Mouse (Mus musculus) hindbrain, postnatal 0 days (tissue): ENCODE data around the gene Tmem206. TPM values are rescaled to one million over a fixed set of nuclear protein-coding genes. Genes with fewer than 3 reads are reported as not detected.

ENCODE experiments used
- ATAC-seq: fragments of 200-750 bp; cut with Nextera tagmentation; 2 replicates; pipeline ENCODE4 v1.8.0; 2017; ENCODE audit warnings: mild to moderate bottlenecking, moderate TSS enrichment, moderate library complexity
- DNase-seq: peaks from one replicate; pipeline ENCODE4 v3.0.0-alpha.2; 2015; ENCODE audit warnings: low spot score
- H3K27ac ChIP-seq: fragments of 300-500 bp; sonication (generic); 2 replicates; pipeline ENCODE4 v1.5.1; 2014; ENCODE audit warnings: mild to moderate bottlenecking
- H3K27me3 ChIP-seq: fragments of 300-500 bp; sonication (generic); 2 replicates; pipeline ENCODE4 v1.6.1; 2014; ENCODE audit warnings: low read length, mixed read lengths; ENCODE audit not compliant: insufficient read depth
- H3K36me3 ChIP-seq: fragments of 300-500 bp; sonication (generic); 2 replicates; pipeline ENCODE4 v1.6.1; 2014; ENCODE audit warnings: low read length, mixed read lengths; ENCODE audit not compliant: insufficient read depth
- H3K4me1 ChIP-seq: fragments of 300-500 bp; sonication (generic); 2 replicates; pipeline ENCODE4 v1.6.1; 2014; ENCODE audit warnings: antibody characterized with exemption, low read length, mixed read lengths; ENCODE audit not compliant: insufficient read depth
- H3K4me2 ChIP-seq: fragments of 300-500 bp; sonication (generic); 2 replicates; pipeline ENCODE4 v1.6.1; 2014; ENCODE audit warnings: low read depth, mild to moderate bottlenecking, low read length, moderate library complexity, mixed read lengths
- H3K4me3 ChIP-seq: fragments of 300-500 bp; sonication (generic); 2 replicates; pipeline ENCODE4 v1.5.1; 2014; ENCODE audit warnings: low read length
- H3K9ac ChIP-seq: fragments of 300-500 bp; sonication (generic); replicated peaks from 2 replicates; pipeline ENCODE4 v1.6.1; 2014; ENCODE audit warnings: mild to moderate bottlenecking, low read length, moderate library complexity, mixed read lengths
- H3K9me3 ChIP-seq: fragments of 300-500 bp; sonication (generic); 2 replicates; pipeline ENCODE4 v1.6.1; 2016; ENCODE audit warnings: low read length, mixed read lengths
- CTCF ChIP-seq: IDR thresholded peaks from 2 replicates; pipeline ENCODE4 v1.5.1; 2016; ENCODE audit warnings: antibody characterized with exemption, control low read depth, low read depth
- WGBS: fragments of 180-500 bp; shearing (Covaris S2); extraction: QIAGEN DNeasy Blood & Tissue Kit; methylation state at CpG from one replicate; pipeline ENCODE4 v1.1.7; 2014; 5-methylcytosine and 5-hydroxymethylcytosine counted together
- polyA plus RNA-seq: library from polyadenylated mRNA; unstranded; fragments of >200 nt; fragmentation: Nextera tagmentation; extraction: Ambion mirVana; gene quantifications from 2 replicates; pipeline ENCODE4 v1.2.1, GENCODE M21; 2015
- total RNA-seq: library from RNA; depleted of rRNA; stranded (reverse); fragments of >200 nt; gene quantifications from 2 replicates; pipeline ENCODE4 v1.2.3, GENCODE M21; 2014

Gene Tmem206
- total and polyA plus RNA-seq, 2 experiments from 2014 or later: 22.5 to 23.2 TPM

DNA sequence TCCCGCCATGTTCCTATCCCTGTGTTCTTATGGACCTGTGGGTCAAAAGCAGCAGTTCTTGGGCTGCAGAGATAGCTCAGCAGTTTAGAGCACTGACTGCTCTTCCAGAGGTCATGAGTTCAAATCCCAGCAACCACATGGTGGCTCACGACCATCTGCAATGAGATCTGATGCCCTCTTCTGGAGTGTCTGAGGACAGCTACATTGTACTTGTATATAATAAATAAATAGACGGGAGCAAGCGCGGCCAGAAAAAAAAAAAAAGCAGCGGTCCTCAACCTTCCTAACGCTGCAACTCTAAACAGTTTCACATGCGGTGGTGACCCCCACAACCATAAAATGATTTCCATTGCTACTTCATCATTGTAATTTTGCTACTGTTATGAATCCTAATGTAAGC lies 8.9 kb upstream of the Tmem206 start:
- H3K4me3 ChIP-seq: no peak overlapping the region
- DNase-seq (no peak), ATAC-seq (no peak)
- H3K9ac ChIP-seq: no peak overlapping the region
- H3K27me3 ChIP-seq: no peaks in the 10 kb centered on the region
- no peaks in the 10 kb centered on the region for H3K36me3 ChIP-seq
- H3K4me1 ChIP-seq: peaks cover 4% of the 10 kb centered on the region; the same call in 1 of the 2 replicates
- H3K27ac ChIP-seq: no peak overlapping the region
- peak overlapping the region; percentile 63 for H3K4me2 ChIP-seq
- 80% methylated on average over 8 of the region's 8 CpGs for WGBS
- H3K9me3 ChIP-seq: no peaks in the 10 kb centered on the region
- TF ChIP-seq CTCF: peak; percentile 23; the same call in 1 of the 2 replicates

- Histone ChIP-seq H3K27me3 (no peaks in the 10 kb centered on the region), H3K4me1 (peaks cover 4% of the 10 kb centered on the region; the same call in 1 of the 2 replicates), H3K27ac (peak within 1 kb of the TSS; percentile 52; the same call in 1 of the 2 replicates), H3K36me3 (no peaks in the 10 kb centered on the region), H3K9ac (peak within 1 kb of the TSS; percentile 62), H3K4me3 (peak within 1 kb of the TSS; percentile 48), H3K4me2 (peak within 1 kb of the TSS; percentile 63), H3K9me3 (no peaks in the 10 kb centered on the region)
- DNase-seq (peak; percentile 76), ATAC-seq (peak; percentile 89)
- WGBS: 1% methylated on average over 47 of the region's 54 CpGs
- peak; percentile 5; the same call in 1 of the 2 replicates for TF ChIP-seq CTCF
Measured at GRCm38 (mm10) chr1:191317591-191318196, 8.0 kb upstream of the Tmem206 start, which contains the start of gene Nenf. Gene Nenf, minus strand, starts transcription at chr1:191318194.

- no peak overlapping the region for H3K4me2 ChIP-seq
- no peaks in the 10 kb centered on the region for H3K9me3 ChIP-seq
- TF ChIP-seq CTCF: no peak
- peaks cover 4% of the 10 kb centered on the region; the same call in 1 of the 2 replicates for H3K4me1 ChIP-seq
- peak overlapping the region; percentile 15; the same call in 1 of the 2 replicates for H3K27ac ChIP-seq
- H3K9ac ChIP-seq: no peak overlapping the region
- DNase-seq (no peak), ATAC-seq (no peak)
- no peak overlapping the region for H3K4me3 ChIP-seq
- H3K36me3 ChIP-seq: no peaks in the 10 kb centered on the region
- H3K27me3 ChIP-seq: no peaks in the 10 kb centered on the region
- 54% methylated on average over 5 of the region's 5 CpGs for WGBS
Measured at GRCm38 (mm10) chr1:191318686-191319085, 7.0 kb upstream of the Tmem206 start.

DNA sequence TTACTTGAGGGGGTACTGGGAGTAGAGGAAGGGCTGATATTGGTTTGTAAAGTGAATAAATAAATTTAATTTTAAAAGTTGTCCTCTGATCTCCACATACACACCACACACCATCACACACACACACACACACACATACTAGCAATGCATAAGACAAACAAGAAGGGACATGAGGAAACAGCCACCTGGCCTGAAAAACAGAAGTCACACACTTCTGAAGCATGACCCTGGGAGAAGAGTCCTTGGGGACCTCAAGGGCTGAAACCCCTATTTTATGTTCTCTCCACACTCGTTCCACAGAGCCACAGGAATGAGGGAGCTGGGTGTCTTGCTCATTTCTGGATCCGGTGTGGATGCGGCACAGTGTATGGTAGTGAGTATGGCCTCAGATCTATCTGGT lies 2.3 kb upstream of the Tmem206 start:
- H3K4me2 ChIP-seq: no peak overlapping the region
- H3K27me3 ChIP-seq: no peaks in the 10 kb centered on the region
- H3K9ac ChIP-seq: no peak overlapping the region
- H3K4me1 ChIP-seq: peaks cover 13% of the 10 kb centered on the region; the same call in 1 of the 2 replicates
- ATAC-seq (no peak), DNase-seq (no peak)
- H3K9me3 ChIP-seq: no peaks in the 10 kb centered on the region
- H3K36me3 ChIP-seq: no peaks in the 10 kb centered on the region
- no peak overlapping the region for H3K4me3 ChIP-seq
- 87% methylated on average over 3 of the region's 3 CpGs for WGBS
- no peak for TF ChIP-seq CTCF
- no peak overlapping the region for H3K27ac ChIP-seq

- peak overlapping the region; percentile 74 for H3K4me3 ChIP-seq
- ATAC-seq (peak; percentile 2; the same call in 1 of the 2 replicates), DNase-seq (no peak)
- no peaks in the 10 kb centered on the region for H3K9me3 ChIP-seq
- peak overlapping the region; percentile 88 for H3K27ac ChIP-seq
- no peaks in the 10 kb centered on the region for H3K36me3 ChIP-seq
- peak overlapping the region; percentile 89 for H3K4me2 ChIP-seq
- 83% methylated on average over 7 of the region's 7 CpGs for WGBS
- peak overlapping the region; percentile 91; the same call in 1 of the 2 replicates for H3K9ac ChIP-seq
- H3K4me1 ChIP-seq: peaks cover 13% of the 10 kb centered on the region; the same call in 1 of the 2 replicates
- no peaks in the 10 kb centered on the region for H3K27me3 ChIP-seq
- no peak for TF ChIP-seq CTCF
Measured at GRCm38 (mm10) chr1:191324733-191325590, 750 bp upstream of the Tmem206 start.

- TF ChIP-seq CTCF: no peak
- Histone ChIP-seq H3K4me2 (peak overlapping the region; percentile 89), H3K36me3 (no peaks in the 10 kb centered on the region; the same call in 1 of the 2 replicates), H3K9ac (peak overlapping the region; percentile 91), H3K4me3 (peak overlapping the region; percentile 74), H3K27ac (peak overlapping the region; percentile 88), H3K27me3 (no peaks in the 10 kb centered on the region), H3K9me3 (no peaks in the 10 kb centered on the region), H3K4me1 (peaks cover 13% of the 10 kb centered on the region; the same call in 1 of the 2 replicates)
- ATAC-seq (peak; percentile 69), DNase-seq (peak; percentile 58)
- WGBS: under 1% methylated on average over 33 of the region's 35 CpGs
Measured at GRCm38 (mm10) chr1:191326233-191326882, 646 bp downstream of the Tmem206 start.
